In the genomic region with DNA sequence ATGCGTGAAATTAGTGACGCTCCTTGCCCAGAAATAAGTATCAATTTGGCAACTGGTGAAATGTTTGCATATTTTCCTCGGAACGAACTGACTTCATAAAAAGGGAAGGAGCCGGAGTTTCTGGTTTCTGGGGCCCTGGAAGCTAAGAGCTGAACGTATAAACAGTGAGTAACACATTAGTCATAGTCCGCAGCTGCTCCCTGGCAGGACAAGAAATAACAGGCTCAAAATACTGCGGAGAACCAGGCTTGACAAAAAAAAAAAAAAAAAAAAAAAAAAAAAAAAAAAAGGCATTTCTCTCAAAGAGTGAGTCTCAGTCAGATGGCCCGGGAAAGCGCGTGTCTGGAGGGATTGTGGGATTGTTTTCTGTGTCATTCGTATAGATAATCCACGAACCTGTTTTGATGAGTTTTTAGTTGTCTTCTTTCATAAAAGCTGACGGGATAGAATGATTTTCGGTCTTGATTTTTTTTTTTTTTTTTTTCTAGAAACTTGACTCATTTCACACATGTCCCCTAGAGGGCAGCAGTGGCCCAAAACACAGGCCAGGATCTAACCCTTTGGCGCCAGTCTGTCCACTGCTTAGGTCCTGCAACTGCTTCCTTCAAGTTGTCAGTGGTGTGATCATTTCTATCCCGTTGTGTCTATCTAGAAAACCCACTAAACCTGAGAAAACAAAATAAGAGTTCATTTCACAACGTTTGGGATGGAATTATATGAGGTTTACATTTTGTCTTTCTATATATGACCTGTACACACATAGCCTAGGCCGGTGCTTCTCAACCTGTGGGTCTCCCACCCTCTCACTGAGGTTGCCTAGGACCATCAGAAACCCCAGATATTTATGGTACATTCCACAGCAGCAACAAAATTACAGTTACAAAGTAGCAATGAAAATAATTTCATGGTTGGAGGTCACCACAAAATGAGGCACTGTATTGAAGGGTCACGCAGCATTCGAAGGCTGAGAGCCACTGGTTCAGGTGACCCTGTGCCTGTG, we compare ENCODE assay signal across 7 mouse cellular contexts. TPM values are rescaled to one million over a fixed set of nuclear protein-coding genes. Genes with fewer than 3 reads are reported as not detected.
DNase-seq lines count a peak whose midpoint lies in the region; ATAC-seq lines count a peak whose summit lies in the region.

No protein-coding gene starts in this region.

- peak overlapping the region; percentile 41 for H3K4me3 ChIP-seq in intestine, embryonic 16.5 days (ENCODE audit: low read length)

- peak; percentile 74 for DNase-seq in adrenal gland, adult 2 months
- peak; percentile 86 for DNase-seq in embryo, embryonic 11 days
- peak; percentile 39 to 72 for DNase-seq in gastrocnemius, postnatal 4 days (ENCODE audit: low spot score in 2 of 2)
- DNase-seq in left cerebral cortex, postnatal 25 days (ENCODE audit: low spot score in 2 of 2), result peak; percentile 55 to 90
- peak; percentile 85 for DNase-seq in mesoderm, embryonic 11.5 days (ENCODE audit: low read depth, low spot score)
- peak; percentile 44 to 66 for DNase-seq in right cerebral cortex, postnatal 36 days (ENCODE audit: low spot score in 2 of 2)

- peak; percentile 88 for ATAC-seq in intestine, embryonic 16.5 days

- no peaks in the 10 kb centered on the region for H3K36me3 ChIP-seq in intestine, embryonic 16.5 days (ENCODE audit: control insufficient read depth, insufficient read depth, low read length)

- intact Hi-C loops in left cerebral cortex, postnatal 25 days (cut with DNase I), result loop anchor here (1.0 to 2.0 kb wide), 2 partner anchors 27 to 121 kb away; a partner anchor contains a TSS

- 15% methylated on average over 21 of the region's 21 CpGs for WGBS in intestine, embryonic 16.5 days

- H3K4me1 ChIP-seq in intestine, embryonic 16.5 days (ENCODE audit: control insufficient read depth, insufficient read depth, low read length), result peaks cover 8% of the 10 kb centered on the region

- no peaks in the 10 kb centered on the region for H3K27me3 ChIP-seq in intestine, embryonic 16.5 days (replicated peaks; ENCODE audit: control insufficient read depth, insufficient read depth, low read length)

- H3K27ac ChIP-seq in intestine, embryonic 16.5 days (ENCODE audit: low read length), result peak overlapping the region; percentile 77

- no peaks in the 10 kb centered on the region for H3K9me3 ChIP-seq in intestine, embryonic 16.5 days (ENCODE audit: control insufficient read depth, low read length)

- H3K4me2 ChIP-seq in intestine, embryonic 16.5 days (ENCODE audit: low read depth, low read length), result peak overlapping the region; percentile 52

- H3K9ac ChIP-seq in intestine, embryonic 16.5 days (ENCODE audit: low read depth, low read length), result peak overlapping the region; percentile 47; the same call in 1 of the 2 replicates

RNA-seq across cellular contexts. Expression of a gene that starts 26.7 kb away (rescaled TPM):
- 1 to 10 TPM; 2.0 to 2.5 TPM for total RNA-seq in adrenal gland, adult 2 months (2021)
- polyA plus RNA-seq in adrenal gland, adult 2 months (2012; rRNA removed), result 1.5 and 1.7 TPM in 2 replicates
- total RNA-seq in gastrocnemius, postnatal 4 days (2021), result 1 to 10 TPM; 6.2 to 8.3 TPM
- 0.93 and 1.0 TPM in 2 replicates for polyA plus RNA-seq in intestine, embryonic 16.5 days (2015; fragmentation: Nextera tagmentation; extraction: Ambion mirVana)
- 1 to 10 TPM; 3.6 to 4.0 TPM for total RNA-seq in left cerebral cortex, postnatal 25 days (2021)

RNA-seq across cellular contexts. Expression of a gene that starts 35.0 kb away (rescaled TPM):
- total RNA-seq in adrenal gland, adult 2 months (2021), result 10 to 100 TPM in 1 of 2 experiments, 1 to 10 TPM in 1; 8.6 to 11.9 TPM
- 3.1 and 6.6 TPM in 2 replicates for polyA plus RNA-seq in adrenal gland, adult 2 months (2012; rRNA removed)
- total RNA-seq in gastrocnemius, postnatal 4 days (2021), result 10 to 100 TPM; 23.3 to 25.9 TPM
- polyA plus RNA-seq in intestine, embryonic 16.5 days (2015; fragmentation: Nextera tagmentation; extraction: Ambion mirVana), result 11.3 and 13.5 TPM in 2 replicates
- total RNA-seq in left cerebral cortex, postnatal 25 days (2021), result 1 to 10 TPM; 6.3 to 6.7 TPM

Comparison
In these comparisons a context has a peak if more than half of its experiments do, and no peak if none do; other contexts are left out.
1. Peak in every context shown above with its lines: DNase-seq, ATAC-seq, H3K4me3 ChIP-seq and H3K27ac ChIP-seq.